Mouse (Mus musculus) adrenal gland, postnatal 25 days (tissue): ENCODE data around the gene 2010109A12Rik. TPM values are rescaled to one million over a fixed set of nuclear protein-coding genes. Genes with fewer than 3 reads are reported as not detected.

Source experiments
- DNase-seq: peaks from one replicate; pipeline ENCODE4 v3.0.0; 2021; ENCODE audit warnings: mixed read lengths
- long read RNA-seq: library from polyadenylated mRNA; stranded (forward); transcript quantifications from one replicate; pipeline ENCODE4 v2.0.0, GENCODE M21; 2021
- total RNA-seq: library from RNA; stranded (reverse); gene quantifications from 2 replicates; pipeline ENCODE4 v1.2.3, GENCODE M21; 2021

Gene 2010109A12Rik
- total RNA-seq: 0.94 TPM in 1 of 2 replicates, not detected in the other
- long read RNA-seq: 0 reads

DNA sequence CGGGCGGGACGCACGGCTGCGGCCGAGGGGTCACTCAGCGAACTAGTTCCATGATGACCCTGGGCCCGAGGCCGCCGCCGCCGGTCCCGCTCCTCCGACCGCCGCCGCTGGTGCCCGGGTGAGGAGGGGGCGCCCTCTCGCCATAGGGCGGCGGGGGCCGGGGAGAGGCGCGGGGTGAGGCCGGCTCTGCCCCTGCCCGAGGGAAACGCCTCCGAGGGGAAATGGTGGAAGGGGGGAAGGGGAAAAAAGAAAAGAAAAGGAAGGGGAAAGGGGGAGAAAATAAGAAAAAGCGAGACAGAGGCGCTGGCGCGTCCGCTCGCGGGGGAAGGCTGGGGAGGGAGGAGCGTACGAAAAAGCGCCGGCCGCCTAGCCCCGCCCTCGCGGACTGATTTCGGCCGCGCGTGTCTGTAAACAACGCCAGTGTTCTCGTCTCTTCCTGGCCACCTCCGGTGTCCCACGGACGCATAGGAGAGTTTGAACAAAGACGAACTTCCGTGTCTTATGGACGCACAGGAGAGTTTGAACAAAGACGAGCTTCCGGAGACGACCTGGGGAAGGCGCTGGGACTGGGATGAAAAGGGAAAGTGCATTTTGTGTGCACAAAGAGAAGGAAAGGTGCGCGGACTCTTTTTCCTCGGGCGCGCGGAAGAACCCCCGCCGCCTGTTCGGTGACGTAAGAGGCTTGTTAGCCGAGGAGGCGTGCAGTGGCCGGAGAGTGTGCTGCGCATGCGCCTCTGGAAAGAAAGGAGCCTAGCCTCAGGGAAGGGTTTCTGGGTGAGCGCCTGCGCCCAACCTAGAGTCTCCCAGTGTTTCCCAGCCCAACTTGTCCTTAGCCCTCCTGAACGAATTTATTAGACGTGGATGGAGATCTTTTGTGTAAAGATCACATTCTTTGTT lies at the start of gene 2010109A12Rik, which contains the start of gene Ccni:
TSS of gene 2010109A12Rik (plus strand) at position 410 of the 897 bp plus-strand sequence.
TSS of gene Ccni (minus strand) at position 387 of the 897 bp plus-strand sequence.
- peak; percentile 94 for DNase-seq

DNA sequence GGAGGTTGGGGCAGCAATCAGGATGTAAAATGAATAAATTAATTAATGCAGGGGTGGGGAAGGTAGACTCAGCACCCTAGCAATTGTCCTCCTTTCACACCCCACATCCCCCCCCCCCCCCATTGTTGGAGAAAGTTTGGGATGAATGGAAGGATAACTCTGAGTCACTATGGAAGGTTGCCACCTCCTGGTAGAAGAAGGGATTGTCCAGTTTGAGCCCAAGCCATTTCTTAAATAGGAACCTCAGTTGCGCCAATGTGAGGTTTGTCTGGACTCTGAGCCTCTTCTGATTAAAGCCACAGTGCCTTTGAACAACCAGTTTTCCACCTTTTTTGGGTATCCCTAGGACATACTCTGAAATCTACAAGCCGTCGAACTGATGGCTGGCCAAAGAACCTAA lies 42.8 kb upstream of the 2010109A12Rik start:
- DNase-seq: peak; percentile 25

DNA sequence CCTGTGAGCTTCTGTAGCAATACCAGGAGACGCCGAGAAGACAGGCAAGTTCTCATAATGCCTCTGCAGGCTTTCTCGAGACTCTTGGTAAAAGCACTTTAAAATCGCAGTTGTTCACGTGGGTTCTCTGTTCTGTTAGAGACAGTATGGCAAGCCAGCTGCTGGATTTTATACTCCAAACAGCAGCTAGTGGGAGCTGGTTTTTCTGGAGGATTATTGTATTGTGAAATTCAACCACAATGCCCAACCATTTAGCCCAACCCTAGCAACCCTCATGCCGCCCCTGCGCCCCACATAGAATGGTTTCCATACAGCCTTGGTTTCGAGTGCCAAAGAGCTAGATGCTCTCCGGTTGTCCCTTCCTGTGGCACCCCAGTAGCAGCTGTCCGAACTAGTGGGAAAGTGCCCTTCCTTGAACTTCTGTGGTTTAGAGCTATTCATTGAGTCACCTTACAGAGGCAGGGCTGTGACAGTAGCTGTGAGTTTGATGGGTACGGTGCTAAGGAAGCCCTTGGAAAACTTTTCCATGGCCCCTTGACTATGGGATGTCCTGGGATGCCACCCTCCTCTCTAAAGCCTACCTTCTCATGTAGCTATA lies 38.3 kb upstream of the 2010109A12Rik start:
- no peak for DNase-seq

DNA sequence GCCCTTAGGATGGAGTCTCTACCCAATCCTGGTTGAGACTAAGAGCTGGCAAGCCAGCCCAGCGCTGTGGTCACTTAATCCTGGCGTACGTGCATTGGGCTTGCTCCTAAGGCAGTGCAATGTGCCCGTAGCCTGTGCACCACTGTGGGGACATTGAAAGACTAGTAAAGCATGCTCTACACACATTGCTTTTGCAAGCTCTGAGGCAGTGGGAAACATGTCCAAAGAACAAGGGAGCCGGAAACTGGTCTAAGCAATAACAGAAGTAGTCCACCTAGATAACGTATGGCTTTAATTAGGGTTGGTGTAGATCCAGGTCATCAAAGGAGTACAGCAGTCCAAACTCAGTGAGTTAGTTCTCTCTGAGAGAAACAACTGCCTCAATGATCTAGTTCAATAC lies 37.7 kb upstream of the 2010109A12Rik start:
- DNase-seq: no peak

DNA sequence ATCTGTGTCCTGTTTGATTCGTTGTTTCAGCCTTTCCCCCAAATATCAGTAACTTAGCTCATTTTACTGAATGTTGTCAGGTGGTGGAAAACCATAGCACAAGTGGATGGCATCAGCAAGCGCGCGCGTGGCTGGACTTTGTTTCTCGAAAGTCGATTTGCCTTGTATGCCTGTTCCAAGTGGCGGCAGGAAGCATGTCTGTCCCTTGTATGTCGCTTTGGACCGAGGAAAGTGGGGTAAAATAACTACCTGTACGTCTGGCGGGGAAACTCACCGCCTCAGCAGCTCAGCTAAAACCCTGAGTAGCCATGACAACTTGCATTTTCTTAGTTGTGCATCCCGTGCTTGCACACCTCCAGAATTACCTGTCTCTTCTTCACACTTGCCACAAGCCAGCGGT lies 34.9 kb upstream of the 2010109A12Rik start:
- no peak for DNase-seq

DNA sequence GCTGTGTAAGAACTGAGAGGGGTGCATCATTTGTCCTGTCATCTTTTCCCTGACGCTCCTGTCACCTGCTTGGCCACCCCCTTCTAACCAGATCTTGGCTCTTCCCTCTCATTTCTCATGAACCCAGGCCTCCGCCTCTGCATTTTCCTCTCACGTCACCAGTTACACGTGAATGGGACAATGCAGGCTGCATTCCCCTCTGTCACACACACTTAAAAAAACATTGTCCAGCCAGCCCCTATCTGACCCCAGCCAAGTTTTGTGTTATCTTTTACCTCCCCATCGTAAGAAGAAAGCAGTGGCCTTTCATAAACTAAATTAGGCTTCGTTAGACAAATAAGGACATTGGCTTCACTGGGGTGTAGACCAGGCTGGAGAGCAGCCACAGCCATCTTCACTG lies 33.8 kb upstream of the 2010109A12Rik start:
- no peak for DNase-seq

DNA sequence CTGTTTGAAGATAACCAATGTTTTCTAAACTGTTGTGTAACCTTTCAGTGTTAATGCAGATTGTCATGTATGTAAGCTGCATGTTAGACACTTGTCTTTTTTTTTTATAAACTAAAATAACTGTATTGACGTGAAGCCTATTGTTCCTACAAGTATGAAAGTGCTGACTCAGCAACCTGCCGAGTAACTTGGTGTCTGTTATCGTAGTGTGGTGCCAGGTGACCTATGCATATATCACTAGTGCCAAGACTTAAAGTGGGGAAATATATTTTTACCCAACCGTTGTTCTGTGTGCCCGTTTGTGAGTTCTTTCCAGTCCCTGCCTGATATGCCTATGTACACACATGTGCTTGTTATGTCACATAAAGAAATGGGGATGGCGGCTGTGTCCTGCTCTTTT lies 31.6 kb upstream of the 2010109A12Rik start:
- DNase-seq: no peak

DNA sequence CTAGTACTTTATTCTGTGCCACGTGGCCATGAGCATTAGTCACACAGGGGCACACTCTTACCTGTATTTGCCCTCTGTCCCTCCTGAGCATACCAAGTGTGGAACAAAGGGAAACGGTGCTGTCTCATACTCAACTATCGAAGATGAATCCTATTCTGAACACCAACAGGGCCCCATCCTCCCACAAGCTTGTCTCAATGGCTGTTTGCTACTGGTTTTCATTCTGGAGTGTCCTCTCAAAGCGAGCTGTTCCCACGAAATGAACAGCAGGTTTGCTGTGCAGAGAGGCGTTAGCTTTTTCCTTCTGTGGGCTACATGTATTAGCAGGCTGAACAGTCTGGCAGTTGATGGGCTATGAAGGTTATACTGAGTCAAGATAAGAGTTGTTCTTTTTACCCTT lies 27.7 kb upstream of the 2010109A12Rik start:
- no peak for DNase-seq

DNA sequence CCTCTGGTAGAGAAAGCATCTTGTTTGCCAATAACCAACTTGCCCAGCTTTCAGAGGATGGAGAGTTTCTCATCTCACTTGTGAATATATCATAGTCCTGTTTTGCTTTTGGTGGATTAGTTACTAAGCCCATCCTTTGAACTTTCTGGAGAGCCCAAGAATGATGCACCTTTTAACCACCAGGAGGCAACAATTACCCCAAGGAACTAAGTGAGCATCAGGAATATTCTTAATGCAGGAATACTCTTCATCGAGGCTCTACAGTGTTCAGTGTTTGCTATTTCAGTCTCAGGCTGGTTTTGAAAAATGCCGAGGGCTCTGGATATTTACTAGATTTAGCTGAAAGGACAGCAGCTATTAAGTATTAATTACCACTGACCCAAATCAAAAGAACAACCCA lies 26.1 kb upstream of the 2010109A12Rik start:
- DNase-seq: no peak

DNA sequence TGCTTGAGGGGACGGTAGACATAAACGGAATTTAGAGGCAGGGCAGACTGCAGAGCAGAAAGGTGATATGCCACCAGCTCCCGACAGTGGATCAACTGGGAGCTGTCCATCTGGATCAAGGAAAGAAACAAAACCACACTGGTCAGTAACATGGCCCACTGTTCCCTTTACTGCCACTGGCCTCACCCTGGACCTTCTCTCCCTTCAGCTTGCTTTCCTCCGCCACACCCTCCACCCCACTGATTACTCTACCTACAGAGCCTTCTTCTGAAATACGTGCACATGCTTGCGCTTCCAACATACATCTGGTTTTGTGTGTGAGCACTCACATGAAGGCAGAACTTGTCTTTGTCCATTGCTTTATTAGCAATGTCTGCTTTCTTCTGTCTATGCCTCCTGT lies 23.0 kb upstream of the 2010109A12Rik start:
- no peak for DNase-seq

DNA sequence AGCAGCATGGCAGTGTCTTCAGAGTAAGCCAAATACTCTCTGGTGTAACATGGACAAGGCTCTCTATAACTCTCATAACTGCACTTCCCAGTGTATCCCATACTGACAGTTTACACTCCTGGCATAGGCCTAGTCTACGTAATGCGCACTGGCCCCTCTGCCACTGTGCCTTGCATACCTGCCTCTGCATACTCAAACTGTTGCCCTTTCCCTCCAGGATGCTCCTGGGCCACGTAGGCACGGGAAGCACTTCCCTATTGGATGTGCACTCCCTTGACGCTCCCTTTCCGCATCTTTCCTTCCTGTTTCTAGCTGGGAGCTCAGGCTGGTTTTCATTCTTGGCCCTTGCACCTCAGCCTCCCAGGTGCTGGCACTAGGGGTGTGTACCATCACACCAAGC lies 21.8 kb upstream of the 2010109A12Rik start:
- DNase-seq: no peak

DNA sequence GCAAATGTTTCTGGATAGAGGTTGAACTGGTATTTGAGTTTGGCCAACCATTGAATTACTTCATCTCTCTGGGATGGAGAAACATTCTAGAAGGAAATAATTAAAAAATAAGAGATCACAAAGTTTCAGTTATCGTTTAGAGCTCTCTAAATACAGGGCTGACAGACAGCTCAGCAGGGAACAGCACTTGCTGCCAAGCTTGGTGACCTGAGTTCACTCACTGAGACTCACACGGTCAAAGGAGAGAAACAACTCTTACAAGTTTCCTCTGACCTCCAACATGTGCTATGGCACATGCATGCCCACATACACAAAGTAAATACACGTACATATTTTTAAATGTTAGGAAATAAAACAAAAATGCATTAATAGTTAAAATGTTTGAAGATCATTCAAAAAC lies 16.7 kb upstream of the 2010109A12Rik start:
- DNase-seq: no peak

DNA sequence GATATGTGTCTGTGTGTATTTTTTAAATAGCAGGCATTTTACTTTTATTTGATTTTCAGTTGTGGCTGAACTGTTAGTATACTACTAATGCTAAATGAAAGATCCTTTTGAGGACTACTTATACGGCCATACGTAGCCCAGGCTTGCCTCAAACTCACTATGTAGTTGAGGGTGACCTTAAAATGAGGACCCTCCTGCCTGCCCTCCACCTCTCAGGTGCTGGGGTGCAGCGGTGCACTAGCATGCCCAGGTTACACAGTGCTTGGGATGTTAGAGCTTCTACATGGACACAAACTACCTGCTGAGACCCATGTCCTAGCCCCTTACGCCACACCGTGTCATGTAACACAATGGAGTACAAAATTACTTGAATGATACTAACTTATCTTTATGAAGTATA lies 15.9 kb upstream of the 2010109A12Rik start:
- no peak for DNase-seq

DNA sequence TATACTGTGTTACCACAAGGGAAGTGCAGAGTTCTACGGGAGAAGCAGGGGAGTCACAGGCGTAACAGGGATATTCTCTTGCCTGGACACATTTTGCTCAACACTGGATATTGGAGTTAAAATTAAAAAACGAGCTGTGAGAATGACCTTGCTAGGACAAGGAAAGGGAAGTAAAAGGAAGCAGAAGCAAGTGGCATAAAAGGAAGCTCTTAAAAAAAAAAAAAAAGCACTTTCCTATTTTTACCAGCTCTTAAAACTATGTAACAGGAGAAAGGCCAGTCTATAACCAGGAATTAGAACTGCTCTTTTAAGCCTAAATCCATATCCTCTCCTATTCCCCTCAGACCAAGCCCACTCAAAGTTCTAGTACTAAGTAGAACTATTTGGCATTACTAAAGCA lies 8.1 kb upstream of the 2010109A12Rik start:
- no peak for DNase-seq

DNA sequence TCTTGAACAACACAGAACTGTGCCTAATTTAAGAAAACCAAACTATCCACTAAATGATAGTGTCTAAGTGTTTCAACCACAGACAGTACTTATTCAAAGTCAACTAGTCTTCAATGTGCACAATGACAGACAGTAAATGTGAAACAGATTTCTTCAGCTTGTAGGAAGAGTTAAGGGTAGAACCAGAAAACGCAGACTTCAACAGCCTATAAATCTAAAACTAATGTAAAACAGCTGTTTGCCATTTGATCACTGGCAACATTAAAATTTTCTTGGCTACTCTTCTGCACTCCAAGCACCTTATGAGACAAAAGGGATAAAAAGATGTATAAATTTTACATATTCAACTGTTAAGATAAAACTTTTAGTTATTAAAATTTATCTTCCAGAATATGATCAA lies 5.1 kb upstream of the 2010109A12Rik start:
- DNase-seq: no peak

DNA sequence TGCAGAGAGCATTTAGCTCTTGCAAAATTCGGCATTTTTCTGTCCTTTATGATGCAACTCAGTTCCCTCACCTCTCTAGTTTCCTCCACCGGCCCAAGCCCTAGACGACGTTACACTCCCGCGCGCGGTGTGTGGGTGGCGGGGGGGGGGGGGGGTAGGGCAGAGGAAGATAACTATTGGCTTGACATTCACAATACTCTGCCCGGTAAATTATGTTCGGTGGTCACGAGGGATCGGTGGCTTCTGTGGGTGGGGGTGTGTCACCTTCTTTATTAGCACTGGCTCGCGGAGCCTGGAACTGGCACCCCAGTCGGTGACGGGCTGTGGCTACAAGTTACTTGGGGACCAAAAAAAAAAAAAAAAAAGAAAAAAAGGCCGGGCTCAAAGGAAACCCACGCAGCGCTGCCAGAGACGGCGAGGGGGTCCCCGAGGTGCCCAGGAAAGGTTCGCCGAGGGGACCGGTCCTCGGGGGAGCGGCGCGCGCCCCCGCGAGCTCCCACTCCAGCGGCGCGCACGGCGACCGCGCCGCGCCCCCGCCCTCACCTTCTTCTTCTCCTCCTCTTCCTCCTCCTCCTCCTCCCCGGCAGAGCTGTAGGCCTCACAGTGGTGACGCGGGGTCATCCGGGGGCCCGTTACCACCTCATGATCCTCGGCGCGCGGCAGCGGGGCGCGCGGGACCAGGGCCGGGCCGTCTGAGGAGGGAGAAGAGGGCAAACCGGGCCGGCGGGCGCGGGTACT lies 778 bp upstream of the 2010109A12Rik start:
- peak; percentile 42 for DNase-seq

DNA sequence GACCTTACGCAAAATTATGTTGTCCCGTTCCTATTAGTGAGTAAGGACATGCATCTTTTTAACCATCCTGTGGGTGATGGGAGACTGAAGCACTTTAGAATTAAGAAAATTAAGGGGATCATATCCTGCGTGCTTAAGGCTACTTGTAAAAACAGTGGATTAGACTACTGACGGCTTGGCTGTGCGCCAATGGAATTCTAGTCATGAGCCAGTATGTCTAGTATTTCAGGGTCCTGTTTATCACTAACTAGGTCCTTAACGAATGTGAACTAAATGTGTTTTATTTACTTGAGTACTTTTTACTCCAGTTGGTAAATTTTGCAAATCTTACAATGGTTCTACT lies 659 bp downstream of the 2010109A12Rik start:
- peak; percentile 20 for DNase-seq

DNA sequence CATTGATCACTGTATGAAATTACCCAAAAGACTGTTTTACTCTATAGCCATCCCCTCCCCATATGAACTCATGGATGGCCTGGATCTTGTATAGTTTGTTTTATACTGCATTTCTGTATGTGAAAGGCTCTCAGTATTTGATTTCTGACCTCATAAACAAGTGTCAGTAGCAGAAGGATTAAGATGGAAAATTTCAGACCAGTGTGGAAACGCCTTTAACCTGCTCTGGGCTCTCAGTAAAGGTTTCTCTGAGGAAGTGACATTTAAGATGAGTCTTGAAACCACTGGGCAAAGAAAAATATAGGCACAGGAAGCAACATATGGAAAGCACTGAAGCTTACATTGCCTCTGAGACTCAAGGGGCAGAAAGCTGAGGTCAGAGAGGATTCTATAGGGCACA lies 1.2 kb downstream of the 2010109A12Rik start:
- DNase-seq: no peak

DNA sequence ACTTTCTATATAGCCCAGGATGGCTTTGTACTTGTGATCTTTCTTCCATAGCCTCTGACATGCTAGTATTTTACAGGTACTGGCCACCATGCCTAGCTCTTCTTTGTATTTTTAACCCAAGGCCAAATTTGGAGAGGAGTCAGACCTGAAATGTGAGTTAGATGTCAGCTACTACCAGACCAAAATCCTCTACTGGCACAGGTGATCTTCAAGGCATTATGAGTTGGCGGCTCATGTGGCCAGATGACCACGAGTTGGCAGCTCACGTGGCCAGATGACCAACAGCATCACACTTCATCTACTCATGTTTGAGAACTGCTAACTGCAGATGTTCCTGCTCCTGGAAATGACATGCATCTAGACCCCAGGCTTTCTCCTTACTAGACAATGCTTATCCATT lies 12.1 kb downstream of the 2010109A12Rik start:
- no peak for DNase-seq

DNA sequence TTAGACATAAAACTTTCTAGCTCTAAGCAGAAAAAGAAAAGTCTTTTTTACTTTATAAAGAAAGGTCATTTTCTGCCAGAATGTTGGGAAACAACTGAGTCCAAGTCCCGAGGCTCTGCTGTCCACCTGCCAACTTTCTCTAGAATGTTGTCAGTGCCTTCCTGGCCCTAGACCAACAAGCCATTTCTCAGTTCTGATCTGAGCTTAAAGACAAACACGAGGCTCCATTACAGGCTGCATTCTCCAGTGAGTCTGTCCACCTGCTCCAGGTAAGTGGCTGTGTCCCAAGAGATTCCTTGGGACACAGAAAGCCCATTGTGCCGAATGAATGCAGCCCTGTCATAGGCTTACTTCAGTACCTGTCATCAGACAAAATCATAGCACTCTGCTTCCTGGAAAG lies 15.3 kb downstream of the 2010109A12Rik start:
- peak; percentile 35 for DNase-seq

DNA sequence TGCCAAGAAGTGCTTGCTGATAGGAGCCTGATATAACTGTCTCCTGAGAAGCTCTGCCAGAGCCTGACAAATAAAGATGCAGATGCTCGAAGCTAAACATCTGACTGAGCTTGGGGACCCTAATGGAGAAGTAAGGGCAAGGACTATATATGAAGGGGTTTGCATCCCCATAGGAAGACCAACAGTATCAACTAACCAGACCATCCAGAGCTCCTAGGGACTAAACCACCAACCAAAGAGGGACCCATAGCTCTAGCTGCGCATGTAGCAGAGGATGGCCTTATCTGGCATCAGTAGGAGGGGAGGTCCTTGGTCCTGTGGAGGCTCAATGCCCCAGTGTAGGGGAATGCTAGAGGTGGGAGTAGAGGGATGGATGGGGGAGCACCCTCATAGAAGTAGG lies 18.2 kb downstream of the 2010109A12Rik start:
- no peak for DNase-seq

DNA sequence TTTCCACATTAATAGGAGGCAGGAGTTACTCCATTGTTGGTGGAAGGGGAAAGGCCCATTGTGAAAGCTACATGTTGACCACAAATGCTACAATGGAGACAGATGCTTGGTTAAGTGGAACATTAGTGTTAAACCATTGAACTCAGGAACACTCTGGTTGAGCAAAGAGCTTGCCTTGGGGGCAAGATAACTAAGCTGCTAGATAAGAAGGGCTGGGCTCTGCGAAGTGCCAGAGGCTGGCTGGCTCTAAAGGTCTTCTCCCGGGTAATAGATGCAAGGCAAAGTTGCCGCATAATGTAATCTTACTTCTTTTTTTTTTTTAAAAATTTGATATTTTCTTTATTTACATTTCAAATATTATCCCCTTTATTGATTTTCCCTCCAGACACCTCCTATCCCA lies 20.8 kb downstream of the 2010109A12Rik start:
- DNase-seq: no peak

DNA sequence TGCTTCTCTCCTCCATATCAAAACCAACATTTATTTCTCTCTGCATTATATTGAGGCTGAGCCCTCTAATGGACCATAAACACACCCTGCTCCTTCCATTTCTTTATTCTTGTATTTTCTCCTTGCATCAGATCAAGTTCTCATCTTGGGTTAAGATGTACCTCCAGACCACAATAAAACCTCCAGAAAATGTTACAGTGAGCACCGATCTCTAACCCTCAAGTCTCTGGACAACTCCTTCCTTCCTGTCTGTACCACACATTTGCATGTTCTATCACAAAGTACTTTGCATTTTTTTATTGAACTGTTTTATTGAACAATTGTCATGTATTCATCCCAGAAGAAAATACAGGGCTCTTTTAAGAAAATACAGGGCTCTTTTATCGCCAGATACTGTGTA lies 23.2 kb downstream of the 2010109A12Rik start:
- DNase-seq: no peak
